Mouse (Mus musculus) hindbrain, embryonic 12.5 days (tissue): ENCODE results near the gene Pgghg. TPM values are rescaled to one million over a fixed set of nuclear protein-coding genes. Genes with fewer than 3 reads are reported as not detected.

Source experiments
- ATAC-seq: fragments of 200-750 bp; cut with Nextera tagmentation; 2 replicates; pipeline ENCODE4 v1.8.0; 2017; ENCODE audit warnings: moderate TSS enrichment; ENCODE audit not compliant: low FRiP score
- H3K27ac ChIP-seq: fragments of 300-500 bp; sonication (generic); 2 replicates; pipeline ENCODE4 v1.5.1; 2016; ENCODE audit warnings: mild to moderate bottlenecking
- H3K27me3 ChIP-seq: fragments of 300-500 bp; sonication (generic); 2 replicates; pipeline ENCODE4 v1.6.1; 2016; ENCODE audit warnings: mild to moderate bottlenecking
- H3K36me3 ChIP-seq: fragments of 300-500 bp; sonication (generic); 2 replicates; pipeline ENCODE4 v1.6.1; 2016; ENCODE audit warnings: mild to moderate bottlenecking
- H3K4me1 ChIP-seq: fragments of 300-500 bp; sonication (generic); 2 replicates; pipeline ENCODE4 v1.6.1; 2016
- H3K4me2 ChIP-seq: fragments of 300-500 bp; sonication (generic); replicated peaks from 2 replicates; pipeline ENCODE4 v1.6.1; 2016; ENCODE audit warnings: mild to moderate bottlenecking
- H3K4me3 ChIP-seq: fragments of 300-500 bp; sonication (generic); 2 replicates; pipeline ENCODE4 v1.5.1; 2016; ENCODE audit warnings: mild to moderate bottlenecking
- H3K9ac ChIP-seq: fragments of 300-500 bp; sonication (generic); 2 replicates; pipeline ENCODE4 v1.6.1; 2016; ENCODE audit warnings: mild to moderate bottlenecking, moderate library complexity
- H3K9me3 ChIP-seq: fragments of 300-500 bp; sonication (generic); replicated peaks from 2 replicates; pipeline ENCODE4 v1.6.1; 2016; ENCODE audit warnings: mild to moderate bottlenecking
- WGBS: fragments of 180-500 bp; shearing (Covaris S2); methylation state at CpG from one replicate; pipeline ENCODE4 v1.1.7; 2016; 5-methylcytosine and 5-hydroxymethylcytosine counted together
- polyA plus RNA-seq: library from polyadenylated mRNA; unstranded; fragments of >200 nt; fragmentation: Nextera tagmentation; extraction: Ambion mirVana; gene quantifications from 2 replicates; pipeline ENCODE4 v1.2.1, GENCODE M21; 2016

The Pgghg gene
- 15.5 and 16.8 TPM in 2 replicates for polyA plus RNA-seq

DNA sequence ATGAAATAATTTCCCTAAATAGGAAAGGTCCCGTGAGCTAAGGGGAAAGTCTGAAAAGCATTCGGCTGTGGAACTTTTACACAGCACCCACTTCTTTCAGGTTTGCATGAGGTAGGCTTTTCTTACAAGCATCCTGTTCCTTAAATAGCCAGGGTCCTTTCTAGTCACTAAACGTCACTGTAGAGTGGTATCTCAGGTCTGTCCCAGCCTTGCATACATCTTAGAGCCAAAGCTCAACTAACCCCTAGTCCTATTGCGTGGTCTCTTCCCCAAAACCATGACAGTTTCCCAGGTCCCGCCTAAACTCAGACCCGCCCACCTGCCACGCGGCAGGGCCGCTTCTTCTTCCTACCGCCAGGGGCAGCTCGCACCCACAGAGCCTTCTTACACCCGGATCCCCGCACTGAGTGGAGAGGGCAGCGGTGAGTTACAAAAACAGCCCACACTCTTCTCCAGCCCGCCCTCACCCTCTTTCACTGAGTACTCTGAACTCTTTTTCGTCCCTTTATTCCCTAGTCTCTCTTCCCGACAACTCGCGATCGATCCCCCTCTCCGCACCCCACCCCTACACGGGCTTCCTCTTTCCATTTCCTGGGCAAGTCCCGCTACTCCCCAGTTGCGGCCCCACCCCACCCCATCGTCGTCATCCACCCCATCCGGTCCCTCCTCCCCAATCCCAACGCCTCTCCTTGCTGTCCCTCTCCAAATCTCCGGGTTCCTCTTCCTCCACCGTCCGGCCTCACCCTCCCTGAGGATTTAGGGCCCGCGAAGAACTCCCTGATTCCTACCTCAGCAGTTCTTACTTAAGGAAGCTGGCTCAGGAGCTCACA, at the start of gene Pgghg:
Pgghg (plus strand) TSS at position 170 of the 830 bp plus-strand sequence.
- Histone ChIP-seq H3K9me3 (no peaks in the 10 kb centered on the region), H3K36me3 (no peaks in the 10 kb centered on the region; the same call in 1 of the 2 replicates), H3K4me1 (peaks cover 20% of the 10 kb centered on the region), H3K9ac (peak within 1 kb of the TSS; percentile 65), H3K4me3 (peak within 1 kb of the TSS; percentile 39), H3K27me3 (peaks cover 3% of the 10 kb centered on the region; the same call in 1 of the 2 replicates), H3K4me2 (peak within 1 kb of the TSS; percentile 59), H3K27ac (peak within 1 kb of the TSS; percentile 18; the same call in 1 of the 2 replicates)
- 4% methylated on average over 33 of the region's 33 CpGs for WGBS
- ATAC-seq = peak; percentile 85

DNA sequence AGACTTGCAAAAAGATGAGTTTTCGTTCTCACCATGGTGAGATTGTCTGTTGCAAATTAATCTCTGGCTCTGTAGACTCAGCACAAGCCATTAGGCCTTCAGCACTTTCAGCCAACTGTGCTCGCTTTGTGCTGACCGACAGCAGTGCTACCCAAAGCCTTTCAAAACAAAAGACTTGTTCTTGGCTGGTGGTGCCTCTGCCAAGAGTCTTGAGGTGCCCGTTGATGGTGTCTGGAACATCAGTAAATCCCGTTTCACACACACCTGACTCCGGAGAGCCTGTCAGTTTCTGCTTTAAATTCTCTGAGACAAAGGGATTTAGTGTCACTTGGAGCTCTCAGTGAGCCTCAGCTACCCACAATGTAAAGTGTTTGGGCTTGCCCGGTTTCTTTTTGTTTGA, 47.2 kb upstream of the Pgghg start:
- H3K4me1 ChIP-seq = no peaks in the 10 kb centered on the region
- no peak overlapping the region for H3K4me3 ChIP-seq
- no peaks in the 10 kb centered on the region for H3K9me3 ChIP-seq
- H3K4me2 ChIP-seq = no peak overlapping the region
- H3K27ac ChIP-seq = no peak overlapping the region
- no peaks in the 10 kb centered on the region for H3K27me3 ChIP-seq
- ATAC-seq = no peak
- 94% methylated on average over 7 of the region's 7 CpGs for WGBS
- no peak overlapping the region for H3K9ac ChIP-seq
- H3K36me3 ChIP-seq = peaks cover 76% of the 10 kb centered on the region

DNA sequence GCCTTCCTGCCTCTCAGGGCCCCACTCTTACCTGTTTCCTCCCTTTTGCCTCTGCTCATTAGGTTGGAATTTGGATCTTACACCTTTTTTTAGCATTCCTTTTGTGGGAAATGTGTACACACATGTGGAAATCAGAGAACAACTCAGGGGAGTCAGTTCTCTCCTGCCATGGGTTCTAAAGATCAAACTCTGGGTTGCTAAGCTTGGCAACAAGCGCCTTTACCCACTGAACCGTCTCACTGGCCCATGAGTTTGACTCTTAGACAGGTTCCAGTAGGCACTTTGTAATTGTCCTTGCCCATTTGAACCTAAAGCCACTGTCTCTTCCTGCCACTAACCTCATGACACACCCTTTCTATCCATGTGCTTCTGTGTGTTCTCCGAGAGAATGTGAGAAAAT, 46.6 kb upstream of the Pgghg start:
- Histone ChIP-seq H3K9me3 (no peaks in the 10 kb centered on the region), H3K9ac (no peak overlapping the region), H3K27ac (no peak overlapping the region), H3K36me3 (peaks cover 75% of the 10 kb centered on the region), H3K4me1 (no peaks in the 10 kb centered on the region), H3K4me3 (no peak overlapping the region), H3K27me3 (no peaks in the 10 kb centered on the region), H3K4me2 (no peak overlapping the region)
- 95% methylated on average over 3 of the region's 3 CpGs for WGBS
- no peak for ATAC-seq

DNA sequence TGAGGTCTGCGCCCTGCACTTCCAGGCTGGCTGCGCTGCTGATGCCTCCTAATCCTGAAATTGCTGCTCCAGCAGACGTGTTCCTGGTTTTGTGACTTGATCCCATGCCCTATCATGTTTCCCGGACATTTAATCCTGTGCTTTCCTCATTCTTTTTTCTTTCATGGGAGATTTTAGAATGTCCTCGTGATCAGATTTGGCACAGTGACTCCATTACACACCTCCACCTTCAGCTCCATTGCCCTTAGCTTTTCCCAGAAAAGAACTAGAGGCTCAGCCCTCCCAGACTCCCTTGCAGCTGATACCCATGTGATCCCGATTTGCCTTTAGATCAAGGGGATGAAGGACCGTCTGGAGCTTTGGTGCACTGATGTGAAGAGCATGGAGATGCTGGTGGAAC, 43.3 kb upstream of the Pgghg start:
- peaks cover 58% of the 10 kb centered on the region for H3K36me3 ChIP-seq
- WGBS = 91% methylated on average over 7 of the region's 7 CpGs
- no peak overlapping the region for H3K4me3 ChIP-seq
- no peaks in the 10 kb centered on the region for H3K4me1 ChIP-seq
- no peak for ATAC-seq
- H3K9me3 ChIP-seq = no peaks in the 10 kb centered on the region
- no peak overlapping the region for H3K4me2 ChIP-seq
- no peak overlapping the region for H3K27ac ChIP-seq
- H3K27me3 ChIP-seq = no peaks in the 10 kb centered on the region
- H3K9ac ChIP-seq = no peak overlapping the region

DNA sequence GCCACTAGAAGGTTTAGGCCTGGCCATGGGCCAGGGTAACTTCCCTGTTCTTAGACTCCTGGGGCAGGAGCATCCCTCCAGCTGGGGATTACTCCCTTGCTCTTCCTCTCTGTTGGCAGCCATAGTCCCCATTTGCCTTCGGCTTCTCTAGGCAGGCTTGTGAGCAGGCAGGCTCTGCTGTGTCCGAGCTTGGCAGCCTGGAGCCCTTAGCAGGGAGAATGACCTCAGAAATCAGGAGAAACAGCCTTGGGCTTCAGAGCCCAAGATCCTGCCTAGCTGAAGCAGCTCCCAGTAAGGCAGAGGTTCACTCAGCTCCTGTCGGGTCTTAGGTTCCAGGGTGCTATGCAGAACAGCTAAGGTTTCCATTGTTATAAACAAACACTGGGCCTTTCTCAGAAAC, 42.1 kb upstream of the Pgghg start:
- 82% methylated on average over 3 of the region's 3 CpGs for WGBS
- Histone ChIP-seq H3K27me3 (no peaks in the 10 kb centered on the region), H3K36me3 (peaks cover 48% of the 10 kb centered on the region), H3K4me2 (no peak overlapping the region), H3K9ac (no peak overlapping the region), H3K9me3 (no peaks in the 10 kb centered on the region), H3K4me3 (no peak overlapping the region), H3K4me1 (0 out of 2 replicates have a peak, but pooled peaks cover 4% of the 10 kb centered on the region), H3K27ac (no peak overlapping the region)
- no peak for ATAC-seq

DNA sequence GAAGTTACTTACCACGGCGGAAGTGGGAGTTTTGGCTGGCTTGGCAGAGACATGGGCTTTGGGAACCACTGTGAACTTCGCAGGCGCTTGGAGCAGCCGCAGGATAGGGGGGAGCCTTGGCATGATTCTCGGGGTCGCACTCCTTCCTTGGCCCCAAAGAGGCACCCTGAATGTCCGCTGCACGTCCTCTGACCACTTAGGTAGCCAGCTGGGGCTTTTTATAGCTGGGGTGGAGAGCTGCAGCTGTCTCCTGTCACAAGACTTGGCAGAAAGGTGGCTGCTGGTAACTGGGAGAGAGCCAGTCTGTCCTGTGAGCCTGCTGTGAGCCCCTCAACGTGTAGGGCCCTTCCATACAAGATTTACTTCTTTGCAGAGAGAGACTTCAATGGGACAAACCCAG, 41.0 kb upstream of the Pgghg start, which contains the start of gene Cox8b:
Cox8b (minus strand) TSS at position 227 of the 400 bp plus-strand sequence.
- peaks cover 40% of the 10 kb centered on the region for H3K36me3 ChIP-seq
- no peak within 1 kb of the TSS for H3K4me3 ChIP-seq
- WGBS = 79% methylated on average over 10 of the region's 10 CpGs
- no peaks in the 10 kb centered on the region for H3K27me3 ChIP-seq
- H3K27ac ChIP-seq = no peak within 1 kb of the TSS
- H3K4me1 ChIP-seq = 0 out of 2 replicates have a peak, but pooled peaks cover 4% of the 10 kb centered on the region
- H3K9me3 ChIP-seq = no peaks in the 10 kb centered on the region
- ATAC-seq = no peak
- H3K9ac ChIP-seq = no peak within 1 kb of the TSS
- no peak within 1 kb of the TSS for H3K4me2 ChIP-seq

DNA sequence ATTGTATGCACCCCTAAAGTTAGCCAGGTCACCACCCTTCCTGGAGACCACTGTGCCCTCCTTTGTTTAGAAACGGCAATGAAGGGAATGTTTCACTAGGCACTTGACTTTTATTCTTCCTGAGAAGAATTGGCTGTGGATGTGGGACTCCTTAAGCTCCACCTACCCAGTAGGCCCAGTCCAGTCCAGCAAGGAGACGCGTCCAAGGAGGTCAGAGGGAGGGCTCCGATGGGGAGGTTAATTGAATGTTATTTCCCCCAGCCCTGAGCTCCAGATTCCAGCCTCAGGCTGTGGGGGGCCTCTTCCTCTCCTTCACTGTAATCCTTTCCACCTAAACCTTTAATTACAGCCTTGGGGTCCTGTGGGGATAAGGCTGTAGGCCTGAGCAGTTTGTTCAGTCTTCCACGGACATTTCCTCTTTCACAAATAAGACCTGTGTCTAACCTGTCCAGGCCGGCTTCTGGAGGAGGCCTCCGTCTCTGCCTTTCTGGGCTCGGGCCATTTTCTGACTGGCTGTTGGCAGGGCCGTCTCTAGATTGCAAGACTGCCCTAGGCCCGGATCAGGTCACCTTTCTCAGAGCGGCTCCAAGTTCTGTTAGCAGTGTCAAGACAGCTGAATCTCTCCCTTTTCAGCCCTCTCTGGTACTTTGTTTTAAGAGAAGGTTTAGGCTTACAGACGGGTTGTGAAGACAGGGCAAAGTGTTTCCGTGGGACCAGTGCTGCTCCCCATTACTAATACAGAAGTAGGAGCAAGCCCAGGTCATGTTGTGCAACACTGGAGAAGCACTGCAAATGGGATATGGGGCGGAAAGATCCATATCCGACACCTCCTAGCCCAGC, 38.9 kb upstream of the Pgghg start:
- peaks cover 26% of the 10 kb centered on the region for H3K36me3 ChIP-seq
- ATAC-seq = no peak
- WGBS = 80% methylated on average over 15 of the region's 15 CpGs
- H3K27ac ChIP-seq = no peak overlapping the region
- no peak overlapping the region for H3K9ac ChIP-seq
- H3K4me1 ChIP-seq = 0 out of 2 replicates have a peak, but pooled peaks cover 4% of the 10 kb centered on the region
- H3K4me2 ChIP-seq = no peak overlapping the region
- no peak overlapping the region for H3K4me3 ChIP-seq
- no peaks in the 10 kb centered on the region for H3K27me3 ChIP-seq
- H3K9me3 ChIP-seq = no peaks in the 10 kb centered on the region

DNA sequence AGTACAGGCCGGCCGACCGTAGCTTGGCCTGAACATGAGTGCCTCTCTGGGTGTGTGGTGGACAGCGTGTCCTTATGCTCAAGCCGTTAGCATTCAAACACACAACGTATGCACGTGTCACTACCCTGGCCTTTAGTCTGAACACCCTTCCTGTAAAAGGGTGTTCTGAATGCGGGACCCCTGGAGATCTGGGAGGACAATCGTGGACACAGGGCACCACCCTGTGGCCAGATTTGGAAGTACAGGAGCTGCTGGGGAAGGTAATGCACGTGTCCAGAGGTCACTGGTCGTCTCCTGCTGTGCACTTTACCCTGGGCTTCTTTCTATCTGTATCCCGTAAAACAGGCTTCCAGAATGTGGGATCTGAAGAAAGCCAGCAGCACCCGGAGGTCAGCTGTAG, 38.0 kb upstream of the Pgghg start:
- WGBS = 23% methylated on average over 13 of the region's 13 CpGs
- Histone ChIP-seq H3K27ac (no peak overlapping the region), H3K9me3 (no peaks in the 10 kb centered on the region), H3K4me2 (no peak overlapping the region), H3K9ac (no peak overlapping the region; the same call in 1 of the 2 replicates), H3K4me3 (no peak overlapping the region), H3K36me3 (peaks cover 16% of the 10 kb centered on the region), H3K4me1 (0 out of 2 replicates have a peak, but pooled peaks cover 4% of the 10 kb centered on the region), H3K27me3 (no peaks in the 10 kb centered on the region)
- no peak; the same call in 1 of the 2 replicates for ATAC-seq

DNA sequence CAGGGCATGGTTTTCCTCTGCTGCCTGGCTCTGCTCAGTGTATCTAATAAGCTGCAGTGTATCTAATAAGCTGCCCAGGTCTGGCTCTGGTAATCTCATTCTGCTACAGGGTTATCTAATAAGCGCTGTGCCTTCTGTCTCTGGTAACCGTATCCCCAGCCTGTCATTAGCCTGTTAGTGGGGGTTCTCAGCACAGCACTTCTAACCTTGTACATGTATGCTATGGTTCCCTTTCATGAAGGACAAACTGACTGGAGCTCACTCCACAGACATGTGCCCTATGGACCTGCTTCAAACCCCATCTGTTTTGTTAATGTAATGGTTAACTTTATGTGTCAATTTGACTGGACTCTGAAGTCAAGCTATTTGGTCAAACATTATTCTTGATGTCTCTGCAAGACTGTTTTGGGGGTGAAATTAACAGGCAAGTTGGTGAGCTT, 35.5 kb upstream of the Pgghg start:
- Histone ChIP-seq H3K27ac (no peak overlapping the region), H3K4me1 (peaks cover 7% of the 10 kb centered on the region; the same call in 1 of the 2 replicates), H3K36me3 (no peaks in the 10 kb centered on the region), H3K4me3 (no peak overlapping the region), H3K27me3 (no peaks in the 10 kb centered on the region), H3K9me3 (no peaks in the 10 kb centered on the region), H3K4me2 (no peak overlapping the region), H3K9ac (no peak overlapping the region)
- WGBS = 85% methylated on average over 2 of the region's 2 CpGs
- ATAC-seq = no peak

DNA sequence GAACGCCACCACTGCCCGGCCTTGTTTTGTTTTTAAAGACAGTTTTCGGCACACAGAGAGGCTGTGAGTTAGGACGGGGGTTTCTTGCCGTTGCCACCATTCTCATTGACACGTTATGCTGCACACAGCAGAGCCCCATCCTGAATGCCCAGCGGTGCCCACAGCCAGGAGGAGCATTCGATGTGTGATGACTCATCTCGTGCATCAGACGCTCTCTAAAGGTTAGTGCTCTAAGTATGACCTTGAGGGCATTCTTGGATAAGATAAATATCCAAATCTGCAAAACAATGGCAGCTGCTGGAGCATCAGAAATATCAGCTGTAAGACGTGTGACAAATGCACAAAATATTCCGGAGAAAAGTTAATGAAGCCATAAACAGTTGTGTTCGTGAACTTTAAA, 34.1 kb upstream of the Pgghg start:
- Histone ChIP-seq H3K27ac (no peak overlapping the region), H3K27me3 (no peaks in the 10 kb centered on the region), H3K4me1 (peaks cover 7% of the 10 kb centered on the region; the same call in 1 of the 2 replicates), H3K4me3 (no peak overlapping the region), H3K9me3 (no peaks in the 10 kb centered on the region), H3K36me3 (no peaks in the 10 kb centered on the region), H3K4me2 (no peak overlapping the region), H3K9ac (no peak overlapping the region)
- no peak for ATAC-seq
- 86% methylated on average over 13 of the region's 13 CpGs for WGBS

DNA sequence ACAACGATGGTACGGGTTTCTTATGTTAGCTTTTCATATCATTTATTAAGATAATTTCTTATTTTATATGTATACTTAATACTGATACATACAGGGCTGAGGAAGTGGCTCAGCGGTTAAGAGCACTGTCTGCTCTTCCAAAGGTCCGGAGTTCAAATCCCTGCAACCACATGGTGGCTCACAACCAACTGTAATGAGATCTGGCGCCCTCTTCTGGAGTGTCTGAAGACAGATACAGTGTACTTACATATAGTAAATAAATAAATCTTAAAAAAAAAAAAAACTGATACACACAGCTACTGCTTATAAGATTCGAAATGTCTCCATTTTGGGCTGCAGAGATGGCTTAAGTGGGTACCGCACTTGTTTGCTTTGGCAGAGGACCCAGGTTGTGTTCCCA, 33.5 kb upstream of the Pgghg start:
- Histone ChIP-seq H3K9me3 (no peaks in the 10 kb centered on the region), H3K4me1 (peaks cover 7% of the 10 kb centered on the region; the same call in 1 of the 2 replicates), H3K27ac (no peak overlapping the region), H3K27me3 (no peaks in the 10 kb centered on the region), H3K9ac (no peak overlapping the region), H3K4me3 (no peak overlapping the region), H3K36me3 (no peaks in the 10 kb centered on the region), H3K4me2 (no peak overlapping the region)
- ATAC-seq = no peak
- 85% methylated on average over 7 of the region's 7 CpGs for WGBS

DNA sequence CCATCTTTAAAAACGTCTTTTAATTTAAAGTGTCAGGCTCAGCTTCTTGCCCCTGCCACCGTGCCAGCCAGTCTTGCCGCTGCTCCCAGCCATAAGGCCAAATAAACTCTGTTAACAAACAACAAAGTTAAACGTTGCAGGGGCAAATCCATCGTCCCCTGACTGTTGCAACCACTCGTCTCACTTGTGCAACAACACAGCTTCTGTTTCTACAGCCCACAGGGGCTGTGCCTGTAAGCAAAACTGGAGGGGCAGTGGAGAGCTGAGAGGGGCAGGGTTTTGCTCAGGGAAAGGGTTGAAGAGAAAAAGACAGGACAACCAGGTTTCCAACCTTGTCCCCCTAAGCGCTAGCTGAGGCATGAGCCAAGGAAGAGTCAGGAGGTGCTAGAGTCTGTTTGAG, 33.0 kb upstream of the Pgghg start:
- Histone ChIP-seq H3K4me1 (peaks cover 4% of the 10 kb centered on the region; the same call in 1 of the 2 replicates), H3K27ac (no peak overlapping the region), H3K27me3 (no peaks in the 10 kb centered on the region), H3K4me3 (no peak overlapping the region), H3K4me2 (no peak overlapping the region), H3K9me3 (no peaks in the 10 kb centered on the region), H3K9ac (no peak overlapping the region), H3K36me3 (no peaks in the 10 kb centered on the region)
- no peak for ATAC-seq
- WGBS = 49% methylated on average over 7 of the region's 7 CpGs
